Mouse (Mus musculus): Measurements from ENCODE around the gene Vtn.

Gene Vtn

GRCm38 (mm10) chr11:78499004-78499403, at the start of gene Vtn:
Vtn (plus strand) TSS chr11:78499091.
- ATAC-seq (ENCODE audit: low TSS enrichment) = no peak

GRCm38 (mm10) chr11:78450337-78450736, 48.6 kb upstream of the Vtn start:
- no peak for ATAC-seq (ENCODE audit: low TSS enrichment)

- no peak for ATAC-seq (ENCODE audit: low TSS enrichment)
Observed at GRCm38 (mm10) chr11:78453675-78454074, 45.2 kb upstream of the Vtn start.

- no peak for ATAC-seq (ENCODE audit: low TSS enrichment)
Observed at GRCm38 (mm10) chr11:78454276-78454675, 44.6 kb upstream of the Vtn start.

GRCm38 (mm10) chr11:78455308-78455707, 43.6 kb upstream of the Vtn start:
- ATAC-seq (ENCODE audit: low TSS enrichment) = no peak

- ATAC-seq (ENCODE audit: low TSS enrichment) = no peak
Observed at GRCm38 (mm10) chr11:78458740-78459139, 40.2 kb upstream of the Vtn start.

GRCm38 (mm10) chr11:78461894-78462293, 37.0 kb upstream of the Vtn start:
- ATAC-seq (ENCODE audit: low TSS enrichment) = no peak

GRCm38 (mm10) chr11:78462669-78463068, 36.2 kb upstream of the Vtn start:
- no peak for ATAC-seq (ENCODE audit: low TSS enrichment)

GRCm38 (mm10) chr11:78463286-78464036, 35.4 kb upstream of the Vtn start:
- ATAC-seq (ENCODE audit: low TSS enrichment) = no peak

- no peak for ATAC-seq (ENCODE audit: low TSS enrichment)
Observed at GRCm38 (mm10) chr11:78465116-78465515, 33.8 kb upstream of the Vtn start.

- ATAC-seq (ENCODE audit: low TSS enrichment) = peak; percentile 75
Observed at GRCm38 (mm10) chr11:78465568-78466180, 33.2 kb upstream of the Vtn start, which contains the start of gene Slc46a1. Slc46a1 (plus strand) TSS chr11:78465697.

GRCm38 (mm10) chr11:78466242-78466912, 32.5 kb upstream of the Vtn start:
- ATAC-seq (ENCODE audit: low TSS enrichment) = no peak

- ATAC-seq (ENCODE audit: low TSS enrichment) = no peak
Observed at GRCm38 (mm10) chr11:78467515-78467914, 31.4 kb upstream of the Vtn start.

GRCm38 (mm10) chr11:78467932-78468331, 31.0 kb upstream of the Vtn start:
- ATAC-seq (ENCODE audit: low TSS enrichment) = no peak

- no peak for ATAC-seq (ENCODE audit: low TSS enrichment)
Observed at GRCm38 (mm10) chr11:78471326-78472103, 27.4 kb upstream of the Vtn start.

- no peak for ATAC-seq (ENCODE audit: low TSS enrichment)
Observed at GRCm38 (mm10) chr11:78475289-78475688, 23.6 kb upstream of the Vtn start.

- ATAC-seq (ENCODE audit: low TSS enrichment) = no peak
Observed at GRCm38 (mm10) chr11:78483639-78484038, 15.3 kb upstream of the Vtn start.

- ATAC-seq (ENCODE audit: low TSS enrichment) = no peak
Observed at GRCm38 (mm10) chr11:78488168-78488567, 10.7 kb upstream of the Vtn start.

GRCm38 (mm10) chr11:78490781-78491241, 8.1 kb upstream of the Vtn start:
- ATAC-seq (ENCODE audit: low TSS enrichment) = peak; percentile 91

GRCm38 (mm10) chr11:78495904-78496303, 3.0 kb upstream of the Vtn start:
- ATAC-seq (ENCODE audit: low TSS enrichment) = no peak

- ATAC-seq (ENCODE audit: low TSS enrichment) = peak; percentile 38
Observed at GRCm38 (mm10) chr11:78497071-78497541, 1.8 kb upstream of the Vtn start.

All from frontal cortex, adult (tissue).